Mouse (Mus musculus): ENCODE measurements around the gene Ezh1.

GRCm38 (mm10) chr11:101229361-101229900, 3.2 kb upstream of the Ezh1 start:
- TF ChIP-seq CTCF (IDR thresholded peaks at IDR 0.05; ENCODE audit: control insufficient read depth, insufficient read depth, low read length), result no peak
- no peak for TF ChIP-seq POLR2A (IDR thresholded peaks at IDR 0.05; ENCODE audit: borderline replicate concordance, control insufficient read depth, low read depth, low read length)

Measured in bone marrow, adult 2 months (tissue).